Mouse (Mus musculus): ENCODE measurements around the gene Rnf227.

- TF ChIP-seq USF1 (IDR thresholded peaks at IDR 0.05; ENCODE audit: low read depth, low read length) (no peak), CHD2 (IDR thresholded peaks at IDR 0.05; ENCODE audit: low read length) (no peak), JUND (conservative IDR thresholded peaks at IDR 0.05; ENCODE audit: low read depth, low read length) (no peak)
Observed at GRCm38 (mm10) chr11:69321580-69321979, 18.7 kb upstream of the Rnf227 start.

Measured in CH12.LX (cell line).